Mouse (Mus musculus): ENCODE results near the gene Ezh1. TPM values are rescaled to one million over a fixed set of nuclear protein-coding genes. Genes with fewer than 3 reads are reported as not detected.

Gene Ezh1
- 12.7 TPM for polyA plus RNA-seq (2014; fragmentation: Illumina TruSeq; extraction: RNeasy Lipid Tissue Mini Kit (QIAGEN cat#74804); ENCODE audit: low read depth, low replicate concordance)

GRCm38 (mm10) chr11:101226065-101226701, at the start of gene Ezh1:
Gene Ezh1, minus strand, starts transcription at chr11:101226463.

DNA sequence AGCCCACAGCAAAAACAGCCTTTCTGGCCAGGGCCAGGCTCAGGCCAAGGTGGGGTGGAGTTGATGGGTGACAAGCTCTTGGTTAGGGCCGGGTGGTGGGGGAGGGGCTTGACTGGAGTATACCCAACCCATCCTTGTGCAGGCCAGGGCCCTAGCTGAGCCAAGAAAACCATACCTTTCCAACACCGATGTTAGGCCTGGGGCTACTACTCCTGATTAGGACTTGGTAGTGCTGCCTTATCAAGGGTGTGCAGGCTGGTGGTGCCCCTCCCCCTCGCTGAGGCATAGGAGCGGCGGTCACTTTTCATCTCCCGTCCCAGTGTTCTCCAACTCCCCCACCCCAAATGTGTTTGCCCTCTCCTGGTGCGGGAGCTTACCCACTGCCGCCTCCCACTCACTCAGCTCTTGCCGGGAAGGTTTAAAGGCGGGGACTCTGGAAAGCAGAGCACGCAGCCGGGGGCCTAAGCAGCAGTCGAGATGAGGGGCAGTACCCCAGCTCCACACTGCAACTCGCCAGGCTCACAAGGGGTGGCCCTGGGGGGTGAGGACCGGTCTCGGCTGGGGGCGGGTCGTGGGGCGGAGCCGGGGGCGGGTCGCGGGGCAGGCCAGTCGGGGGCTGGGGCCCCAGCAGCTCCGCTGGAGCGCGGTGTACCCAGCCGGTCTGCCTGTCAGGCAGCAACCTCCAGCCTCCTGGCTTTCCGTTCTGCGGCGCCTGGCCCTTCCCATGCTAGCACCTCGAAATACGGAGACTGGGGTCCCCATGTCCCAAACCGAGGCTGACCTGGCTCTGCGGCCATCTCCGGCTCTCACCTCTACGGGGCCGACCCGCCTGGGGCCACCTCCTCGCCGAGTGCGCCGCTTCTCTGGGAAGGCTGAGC, 33.9 kb upstream of the Ezh1 start, which contains the start of gene Wnk4:
Gene Wnk4, plus strand, starts transcription at position 620 of the 878 bp plus-strand sequence.

DNA sequence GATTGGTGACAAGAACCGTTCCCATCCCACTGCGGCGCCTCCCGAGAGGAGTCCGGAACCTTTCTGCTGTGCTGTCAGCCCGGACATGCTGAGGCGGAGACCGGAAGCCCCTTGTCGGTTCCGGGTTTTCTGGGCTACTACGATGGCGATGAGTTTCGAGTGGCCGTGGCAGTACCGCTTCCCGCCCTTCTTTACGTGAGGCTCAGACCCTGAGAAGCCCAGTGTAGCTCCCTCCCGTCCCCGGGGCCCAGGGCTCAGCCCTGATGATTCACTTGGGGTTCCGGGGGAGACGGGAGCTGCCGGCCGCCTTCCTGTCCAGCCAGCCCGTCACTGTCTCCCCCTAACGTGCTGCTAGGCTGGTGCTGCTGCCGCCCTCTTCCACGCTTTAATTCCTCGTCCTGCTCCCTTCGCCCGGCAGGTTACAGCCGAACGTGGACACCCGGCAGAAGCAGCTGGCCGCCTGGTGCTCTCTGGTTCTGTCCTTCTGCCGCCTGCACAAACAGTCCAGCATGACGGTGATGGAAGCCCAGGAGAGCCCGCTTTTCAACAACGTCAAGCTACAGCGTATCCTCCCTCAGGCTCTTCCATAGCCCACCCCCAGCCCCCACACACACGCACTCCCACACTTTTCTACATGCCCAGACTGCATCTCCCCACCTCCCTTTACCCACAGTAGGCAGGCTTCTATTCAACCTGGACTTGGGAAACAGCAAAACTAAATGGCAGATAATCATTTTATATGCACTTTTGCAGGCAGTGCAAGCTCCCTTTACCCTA, 27.5 kb upstream of the Ezh1 start, which contains the start of gene Vps25:
Gene Vps25, plus strand, starts transcription at position 95 of the 777 bp plus-strand sequence.

DNA sequence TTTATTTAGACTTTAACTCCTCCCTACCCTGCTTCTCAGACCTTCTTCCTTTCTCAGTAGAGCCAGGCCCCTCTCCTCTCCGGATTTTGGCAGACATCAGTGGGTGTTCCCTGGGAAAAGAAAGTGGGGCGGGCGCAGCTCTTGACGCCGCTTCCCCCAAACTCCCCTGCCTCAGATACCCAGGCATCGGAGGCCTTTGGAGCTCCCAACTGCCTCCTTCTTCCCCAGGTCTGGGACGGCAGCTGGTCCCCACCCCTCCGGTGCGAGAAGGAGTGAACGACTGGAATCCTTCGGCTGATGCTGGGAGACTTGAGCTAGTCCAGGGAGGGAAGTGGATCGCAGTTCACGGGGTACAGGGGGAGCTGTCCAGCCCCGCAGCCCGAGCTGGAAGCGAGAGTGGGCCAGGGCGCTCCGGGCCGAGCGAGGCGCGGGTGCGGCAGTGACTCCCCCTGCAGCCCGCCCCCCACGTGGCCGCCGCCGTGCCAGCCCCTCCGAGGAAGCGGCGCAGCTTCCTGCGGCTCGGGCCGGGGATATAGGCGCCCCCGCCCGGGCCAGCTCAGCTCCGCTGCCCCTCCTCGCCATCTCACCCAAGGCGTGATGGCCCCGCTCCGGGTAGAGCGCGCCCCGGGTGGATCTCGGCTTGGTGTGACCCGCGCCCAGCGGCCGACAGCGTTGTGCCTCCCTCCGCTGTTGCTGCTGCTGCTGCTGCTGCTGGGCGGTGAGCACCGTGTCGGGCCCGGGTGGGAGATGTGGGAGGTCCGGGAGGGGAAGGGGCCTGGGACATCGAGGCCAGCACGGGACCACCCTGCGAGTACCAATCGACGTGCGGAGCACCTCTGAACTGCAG, 19.8 kb upstream of the Ezh1 start, which contains the start of gene Ramp2:
Gene Ramp2, plus strand, starts transcription at position 174 of the 847 bp plus-strand sequence.

GRCm38 (mm10) chr11:101174851-101175628, 51.2 kb downstream of the Ezh1 start, which contains the start of gene Ccr10:
Gene Ccr10, minus strand, starts transcription at chr11:101175443.

DNA sequence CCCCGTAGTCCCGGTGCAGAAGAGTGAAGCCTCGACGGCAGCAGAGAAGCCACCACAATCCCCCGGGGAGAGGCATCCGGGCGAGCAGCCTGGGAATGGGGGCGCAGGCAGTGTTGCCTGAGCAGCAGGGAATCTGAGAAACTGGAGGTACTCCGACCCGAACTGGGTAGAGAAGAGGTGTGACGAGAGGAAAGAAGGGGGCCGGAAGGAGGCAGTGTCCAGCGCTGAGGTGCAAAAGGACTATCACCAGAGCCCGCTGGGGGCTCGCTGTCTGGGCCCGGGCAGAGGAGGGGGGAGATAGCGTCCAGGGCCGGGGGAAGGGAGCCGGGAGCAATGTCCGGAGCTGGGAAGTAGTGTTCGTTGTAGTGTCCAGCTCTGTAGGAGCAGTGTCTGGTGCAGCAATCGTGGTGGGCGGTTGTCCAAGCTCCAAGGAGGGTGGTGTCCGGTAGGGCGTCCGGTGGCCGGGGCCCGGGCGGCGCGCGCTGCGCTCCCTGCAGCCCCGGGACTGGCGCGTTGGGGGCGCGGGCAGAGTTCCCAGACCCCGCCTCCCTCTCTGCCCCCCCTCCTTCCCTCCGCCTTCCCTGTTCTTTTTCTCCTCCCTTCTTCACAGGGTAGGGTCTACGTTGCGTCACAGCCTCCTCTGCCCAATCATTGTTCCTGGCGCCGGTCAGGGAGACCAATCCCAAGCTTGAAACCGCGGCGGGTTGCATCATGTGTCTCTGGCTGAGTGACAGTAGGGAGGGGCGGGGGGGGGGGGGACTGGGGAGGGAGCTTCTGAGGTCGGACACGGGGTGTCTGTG, 55.3 kb downstream of the Ezh1 start, which contains the start of gene Plekhh3:
Gene Plekhh3, minus strand, starts transcription at position 541 of the 800 bp plus-strand sequence.

GRCm38 (mm10) chr11:101170354-101170810, 55.9 kb downstream of the Ezh1 start, which contains the start of gene Cntnap1:
Gene Cntnap1, plus strand, starts transcription at chr11:101170523.

GRCm38 (mm10) chr11:101155728-101156371, 70.4 kb downstream of the Ezh1 start, which contains the start of gene Tubg2:
Gene Tubg2, plus strand, starts transcription at chr11:101155907.

Other genes starting within 250 kb of the Ezh1 start
- 31.0 TPM for gene Atp6v0a1, start 217.0 kb downstream of the Ezh1 start, polyA plus RNA-seq (2014; fragmentation: Illumina TruSeq; extraction: RNeasy Lipid Tissue Mini Kit (QIAGEN cat#74804); ENCODE audit: low read depth, low replicate concordance)
- 0.98 TPM for gene Naglu, start 156.5 kb downstream of the Ezh1 start, polyA plus RNA-seq (2014; fragmentation: Illumina TruSeq; extraction: RNeasy Lipid Tissue Mini Kit (QIAGEN cat#74804); ENCODE audit: low read depth, low replicate concordance)
- gene Hsd17b1, start 148.1 kb downstream of the Ezh1 start, polyA plus RNA-seq (2014; fragmentation: Illumina TruSeq; extraction: RNeasy Lipid Tissue Mini Kit (QIAGEN cat#74804); ENCODE audit: low read depth, low replicate concordance) = 0.62 TPM
- gene Coasy, start 143.9 kb downstream of the Ezh1 start, polyA plus RNA-seq (2014; fragmentation: Illumina TruSeq; extraction: RNeasy Lipid Tissue Mini Kit (QIAGEN cat#74804); ENCODE audit: low read depth, low replicate concordance) = 1.7 TPM
- 8.3 TPM for gene Mlx, start 139.2 kb downstream of the Ezh1 start, polyA plus RNA-seq (2014; fragmentation: Illumina TruSeq; extraction: RNeasy Lipid Tissue Mini Kit (QIAGEN cat#74804); ENCODE audit: low read depth, low replicate concordance)
- gene Psmc3ip, start 131.0 kb downstream of the Ezh1 start, polyA plus RNA-seq (2014; fragmentation: Illumina TruSeq; extraction: RNeasy Lipid Tissue Mini Kit (QIAGEN cat#74804); ENCODE audit: low read depth, low replicate concordance) = 124 TPM
- 14.0 TPM for gene Retreg3, start 106.6 kb downstream of the Ezh1 start, polyA plus RNA-seq (2014; fragmentation: Illumina TruSeq; extraction: RNeasy Lipid Tissue Mini Kit (QIAGEN cat#74804); ENCODE audit: low read depth, low replicate concordance)
- 2.5 TPM for gene Tubg1, start 106.5 kb downstream of the Ezh1 start, polyA plus RNA-seq (2014; fragmentation: Illumina TruSeq; extraction: RNeasy Lipid Tissue Mini Kit (QIAGEN cat#74804); ENCODE audit: low read depth, low replicate concordance)
- gene Tubg2, start 70.6 kb downstream of the Ezh1 start, polyA plus RNA-seq (2014; fragmentation: Illumina TruSeq; extraction: RNeasy Lipid Tissue Mini Kit (QIAGEN cat#74804); ENCODE audit: low read depth, low replicate concordance) = 0.22 TPM
- gene Cntnap1, start 55.9 kb downstream of the Ezh1 start, polyA plus RNA-seq (2014; fragmentation: Illumina TruSeq; extraction: RNeasy Lipid Tissue Mini Kit (QIAGEN cat#74804); ENCODE audit: low read depth, low replicate concordance) = 0.13 TPM
- gene Plekhh3, start 55.1 kb downstream of the Ezh1 start, polyA plus RNA-seq (2014; fragmentation: Illumina TruSeq; extraction: RNeasy Lipid Tissue Mini Kit (QIAGEN cat#74804); ENCODE audit: low read depth, low replicate concordance) = not detected
- not detected for gene Ccr10, start 51.0 kb downstream of the Ezh1 start, polyA plus RNA-seq (2014; fragmentation: Illumina TruSeq; extraction: RNeasy Lipid Tissue Mini Kit (QIAGEN cat#74804); ENCODE audit: low read depth, low replicate concordance)
- 1.1 TPM for gene Ramp2, start 19.6 kb upstream of the Ezh1 start, polyA plus RNA-seq (2014; fragmentation: Illumina TruSeq; extraction: RNeasy Lipid Tissue Mini Kit (QIAGEN cat#74804); ENCODE audit: low read depth, low replicate concordance)
- 28.3 TPM for gene Vps25, start 27.2 kb upstream of the Ezh1 start, polyA plus RNA-seq (2014; fragmentation: Illumina TruSeq; extraction: RNeasy Lipid Tissue Mini Kit (QIAGEN cat#74804); ENCODE audit: low read depth, low replicate concordance)
- 1.5 TPM for gene Wnk4, start 34.1 kb upstream of the Ezh1 start, polyA plus RNA-seq (2014; fragmentation: Illumina TruSeq; extraction: RNeasy Lipid Tissue Mini Kit (QIAGEN cat#74804); ENCODE audit: low read depth, low replicate concordance)
- 172 TPM for gene Cntd1, start 52.5 kb upstream of the Ezh1 start, polyA plus RNA-seq (2014; fragmentation: Illumina TruSeq; extraction: RNeasy Lipid Tissue Mini Kit (QIAGEN cat#74804); ENCODE audit: low read depth, low replicate concordance)
- gene Coa3, start 52.7 kb upstream of the Ezh1 start, polyA plus RNA-seq (2014; fragmentation: Illumina TruSeq; extraction: RNeasy Lipid Tissue Mini Kit (QIAGEN cat#74804); ENCODE audit: low read depth, low replicate concordance) = 4.0 TPM
- gene Becn1, start 75.8 kb upstream of the Ezh1 start, polyA plus RNA-seq (2014; fragmentation: Illumina TruSeq; extraction: RNeasy Lipid Tissue Mini Kit (QIAGEN cat#74804); ENCODE audit: low read depth, low replicate concordance) = 78.8 TPM
- gene Psme3, start 89.8 kb upstream of the Ezh1 start, polyA plus RNA-seq (2014; fragmentation: Illumina TruSeq; extraction: RNeasy Lipid Tissue Mini Kit (QIAGEN cat#74804); ENCODE audit: low read depth, low replicate concordance) = 427 TPM
- 0.48 TPM for gene Aoc2, start 98.6 kb upstream of the Ezh1 start, polyA plus RNA-seq (2014; fragmentation: Illumina TruSeq; extraction: RNeasy Lipid Tissue Mini Kit (QIAGEN cat#74804); ENCODE audit: low read depth, low replicate concordance)
- 2.1 TPM for gene Aoc3, start 104.1 kb upstream of the Ezh1 start, polyA plus RNA-seq (2014; fragmentation: Illumina TruSeq; extraction: RNeasy Lipid Tissue Mini Kit (QIAGEN cat#74804); ENCODE audit: low read depth, low replicate concordance)
- gene G6pc, start 141.1 kb upstream of the Ezh1 start, polyA plus RNA-seq (2014; fragmentation: Illumina TruSeq; extraction: RNeasy Lipid Tissue Mini Kit (QIAGEN cat#74804); ENCODE audit: low read depth, low replicate concordance) = not detected
- 4.6 TPM for gene Aarsd1, start 191.2 kb upstream of the Ezh1 start, polyA plus RNA-seq (2014; fragmentation: Illumina TruSeq; extraction: RNeasy Lipid Tissue Mini Kit (QIAGEN cat#74804); ENCODE audit: low read depth, low replicate concordance)
- 0.41 TPM for gene Gm27029, start 198.3 kb upstream of the Ezh1 start, polyA plus RNA-seq (2014; fragmentation: Illumina TruSeq; extraction: RNeasy Lipid Tissue Mini Kit (QIAGEN cat#74804); ENCODE audit: low read depth, low replicate concordance)
- gene Rundc1, start 198.6 kb upstream of the Ezh1 start, polyA plus RNA-seq (2014; fragmentation: Illumina TruSeq; extraction: RNeasy Lipid Tissue Mini Kit (QIAGEN cat#74804); ENCODE audit: low read depth, low replicate concordance) = 1.9 TPM
- gene Ptges3l, start 198.9 kb upstream of the Ezh1 start, polyA plus RNA-seq (2014; fragmentation: Illumina TruSeq; extraction: RNeasy Lipid Tissue Mini Kit (QIAGEN cat#74804); ENCODE audit: low read depth, low replicate concordance) = 14.0 TPM
- gene Rpl27, start 215.8 kb upstream of the Ezh1 start, polyA plus RNA-seq (2014; fragmentation: Illumina TruSeq; extraction: RNeasy Lipid Tissue Mini Kit (QIAGEN cat#74804); ENCODE audit: low read depth, low replicate concordance) = 23.8 TPM
- 0.25 TPM for gene Ifi35, start 221.9 kb upstream of the Ezh1 start, polyA plus RNA-seq (2014; fragmentation: Illumina TruSeq; extraction: RNeasy Lipid Tissue Mini Kit (QIAGEN cat#74804); ENCODE audit: low read depth, low replicate concordance)
- 12.6 TPM for gene Rnd2, start 238.5 kb upstream of the Ezh1 start, polyA plus RNA-seq (2014; fragmentation: Illumina TruSeq; extraction: RNeasy Lipid Tissue Mini Kit (QIAGEN cat#74804); ENCODE audit: low read depth, low replicate concordance)
- gene Vat1, start 239.8 kb upstream of the Ezh1 start, polyA plus RNA-seq (2014; fragmentation: Illumina TruSeq; extraction: RNeasy Lipid Tissue Mini Kit (QIAGEN cat#74804); ENCODE audit: low read depth, low replicate concordance) = 2.6 TPM